Mouse (Mus musculus): ENCODE measurements at regions not wholly inside any gene's neighbourhood (a gene's known extent, or its start where the extent isn't known, plus 50 kb on each side); places are given as distances from the start of the nearest gene placed in this dataset.

GRCm38 (mm10) chr13:102411840-102412239 lies 281.5 kb upstream of the Cd180 start:
- WGBS = 94% methylated on average over 4 of the region's 4 CpGs
- no peak overlapping the region for H3K4me2 ChIP-seq (replicated peaks; ENCODE audit: low read depth, low read length)
- no peak overlapping the region for H3K4me3 ChIP-seq (ENCODE audit: low read depth, low read length)
- DNase-seq (ENCODE audit: low spot score) (no peak), ATAC-seq (ENCODE audit: low FRiP score) (no peak)
- no peaks in the 10 kb centered on the region for H3K27me3 ChIP-seq (ENCODE audit: control insufficient read depth, insufficient read depth, low read length)
- H3K27ac ChIP-seq (ENCODE audit: low read depth, low read length) = no peak overlapping the region
- no peak overlapping the region for H3K9ac ChIP-seq (ENCODE audit: low read depth, low read length)
- H3K36me3 ChIP-seq (ENCODE audit: control insufficient read depth, insufficient read depth, low read length) = no peaks in the 10 kb centered on the region
- H3K4me1 ChIP-seq (replicated peaks; ENCODE audit: control insufficient read depth, insufficient read depth, low read length) = no peaks in the 10 kb centered on the region
- H3K9me3 ChIP-seq (ENCODE audit: control insufficient read depth, low read length) = no peaks in the 10 kb centered on the region

GRCm38 (mm10) chr13:102434372-102434954 lies 258.9 kb upstream of the Cd180 start:
- no peak for DNase-seq (ENCODE audit: low spot score)

GRCm38 (mm10) chr13:102442676-102443075 lies 250.7 kb upstream of the Cd180 start:
- Histone ChIP-seq H3K4me1 (replicated peaks; ENCODE audit: control insufficient read depth, insufficient read depth, low read length) (no peaks in the 10 kb centered on the region), H3K4me2 (replicated peaks; ENCODE audit: low read depth, low read length) (no peak overlapping the region), H3K27me3 (ENCODE audit: control insufficient read depth, insufficient read depth, low read length) (no peaks in the 10 kb centered on the region), H3K27ac (ENCODE audit: low read depth, low read length) (no peak overlapping the region), H3K9me3 (ENCODE audit: control insufficient read depth, low read length) (no peaks in the 10 kb centered on the region), H3K36me3 (ENCODE audit: control insufficient read depth, insufficient read depth, low read length) (no peaks in the 10 kb centered on the region), H3K4me3 (ENCODE audit: low read depth, low read length) (no peak overlapping the region), H3K9ac (ENCODE audit: low read depth, low read length) (no peak overlapping the region)
- no peak for ATAC-seq (ENCODE audit: low FRiP score)
- DNase-seq (ENCODE audit: low spot score) = no peak
- 79% methylated on average over 2 of the region's 2 CpGs for WGBS

More at GRCm38 (mm10) chr13:102434372-102434954, 258.9 kb upstream of the Cd180 start:
- no peak for ATAC-seq (ENCODE audit: low FRiP score)
- no peak overlapping the region for H3K4me2 ChIP-seq (replicated peaks; ENCODE audit: low read depth, low read length)
- no peaks in the 10 kb centered on the region for H3K9me3 ChIP-seq (ENCODE audit: control insufficient read depth, low read length)
- H3K4me3 ChIP-seq (ENCODE audit: low read depth, low read length) = no peak overlapping the region
- no peaks in the 10 kb centered on the region for H3K36me3 ChIP-seq (ENCODE audit: control insufficient read depth, insufficient read depth, low read length)
- H3K4me1 ChIP-seq (replicated peaks; ENCODE audit: control insufficient read depth, insufficient read depth, low read length) = no peaks in the 10 kb centered on the region
- WGBS = 80% methylated on average over 3 of the region's 3 CpGs
- H3K27me3 ChIP-seq (ENCODE audit: control insufficient read depth, insufficient read depth, low read length) = no peaks in the 10 kb centered on the region
- H3K9ac ChIP-seq (ENCODE audit: low read depth, low read length) = no peak overlapping the region
- no peak overlapping the region for H3K27ac ChIP-seq (ENCODE audit: low read depth, low read length)

DNA sequence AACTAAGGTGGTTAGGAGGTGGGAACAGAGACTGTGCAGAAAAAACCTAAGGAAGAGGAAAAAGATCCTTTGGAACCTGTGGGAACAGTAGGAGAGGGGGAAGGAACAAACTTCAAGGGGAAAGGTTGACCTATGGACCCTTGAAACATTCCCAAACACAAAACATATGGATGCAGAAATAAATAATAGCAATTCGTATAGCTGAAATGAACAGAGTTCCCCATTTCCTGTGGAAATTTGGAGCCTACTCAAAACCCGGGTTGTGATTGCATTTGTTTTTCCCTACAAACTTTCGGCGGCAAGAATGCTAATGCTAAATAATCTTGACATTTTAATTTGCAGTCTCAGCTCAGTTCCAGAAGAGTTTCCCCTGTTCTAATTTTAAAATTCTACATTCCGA lies 246.0 kb upstream of the Cd180 start:
- H3K36me3 ChIP-seq (ENCODE audit: control insufficient read depth, insufficient read depth, low read length) = no peaks in the 10 kb centered on the region
- H3K4me3 ChIP-seq (ENCODE audit: low read depth, low read length) = no peak overlapping the region
- WGBS = 85% methylated on average over 5 of the region's 5 CpGs
- H3K4me2 ChIP-seq (replicated peaks; ENCODE audit: low read depth, low read length) = no peak overlapping the region
- ATAC-seq (ENCODE audit: low FRiP score) = no peak
- H3K27ac ChIP-seq (ENCODE audit: low read depth, low read length) = no peak overlapping the region
- DNase-seq (ENCODE audit: low spot score) = no peak
- no peaks in the 10 kb centered on the region for H3K27me3 ChIP-seq (ENCODE audit: control insufficient read depth, insufficient read depth, low read length)
- H3K9me3 ChIP-seq (ENCODE audit: control insufficient read depth, low read length) = no peaks in the 10 kb centered on the region
- no peak overlapping the region for H3K9ac ChIP-seq (ENCODE audit: low read depth, low read length)
- 0 out of 2 replicates have a peak, but pooled peaks cover 3% of the 10 kb centered on the region for H3K4me1 ChIP-seq (replicated peaks; ENCODE audit: control insufficient read depth, insufficient read depth, low read length)

GRCm38 (mm10) chr13:102449416-102450121 lies 243.8 kb upstream of the Cd180 start:
- DNase-seq (ENCODE audit: low spot score) = peak; percentile 12
- 18% methylated on average over 8 of the region's 8 CpGs for WGBS

GRCm38 (mm10) chr13:102451176-102451575 lies 242.2 kb upstream of the Cd180 start:
- ATAC-seq (ENCODE audit: low FRiP score) = no peak

More at GRCm38 (mm10) chr13:102449416-102450121, 243.8 kb upstream of the Cd180 start:
- H3K9ac ChIP-seq (ENCODE audit: low read depth, low read length) = no peak overlapping the region
- H3K27me3 ChIP-seq (ENCODE audit: control insufficient read depth, insufficient read depth, low read length) = no peaks in the 10 kb centered on the region
- H3K4me1 ChIP-seq (replicated peaks; ENCODE audit: control insufficient read depth, insufficient read depth, low read length) = 0 out of 2 replicates have a peak, but pooled peaks cover 3% of the 10 kb centered on the region
- H3K27ac ChIP-seq (ENCODE audit: low read depth, low read length) = no peak overlapping the region
- no peak overlapping the region for H3K4me3 ChIP-seq (ENCODE audit: low read depth, low read length)
- no peak overlapping the region for H3K4me2 ChIP-seq (replicated peaks; ENCODE audit: low read depth, low read length)
- H3K36me3 ChIP-seq (ENCODE audit: control insufficient read depth, insufficient read depth, low read length) = no peaks in the 10 kb centered on the region
- H3K9me3 ChIP-seq (ENCODE audit: control insufficient read depth, low read length) = no peaks in the 10 kb centered on the region
- ATAC-seq (ENCODE audit: low FRiP score) = no peak

GRCm38 (mm10) chr13:102458711-102459110 lies 234.6 kb upstream of the Cd180 start:
- no peaks in the 10 kb centered on the region for H3K27me3 ChIP-seq (ENCODE audit: control insufficient read depth, insufficient read depth, low read length)
- no peak overlapping the region for H3K27ac ChIP-seq (ENCODE audit: low read depth, low read length)
- H3K4me1 ChIP-seq (replicated peaks; ENCODE audit: control insufficient read depth, insufficient read depth, low read length) = no peaks in the 10 kb centered on the region
- no peak overlapping the region for H3K4me3 ChIP-seq (ENCODE audit: low read depth, low read length)
- no peaks in the 10 kb centered on the region for H3K9me3 ChIP-seq (ENCODE audit: control insufficient read depth, low read length)
- no peak overlapping the region for H3K4me2 ChIP-seq (replicated peaks; ENCODE audit: low read depth, low read length)
- 54% methylated on average over 2 of the region's 2 CpGs for WGBS
- H3K9ac ChIP-seq (ENCODE audit: low read depth, low read length) = no peak overlapping the region
- ATAC-seq (ENCODE audit: low FRiP score) = no peak
- H3K36me3 ChIP-seq (ENCODE audit: control insufficient read depth, insufficient read depth, low read length) = no peaks in the 10 kb centered on the region
- no peak for DNase-seq (ENCODE audit: low spot score)

More at GRCm38 (mm10) chr13:102451176-102451575, 242.2 kb upstream of the Cd180 start:
- DNase-seq (ENCODE audit: low spot score) = no peak
- Histone ChIP-seq H3K4me2 (replicated peaks; ENCODE audit: low read depth, low read length) (no peak overlapping the region), H3K27ac (ENCODE audit: low read depth, low read length) (no peak overlapping the region), H3K27me3 (ENCODE audit: control insufficient read depth, insufficient read depth, low read length) (no peaks in the 10 kb centered on the region), H3K9ac (ENCODE audit: low read depth, low read length) (no peak overlapping the region), H3K4me3 (ENCODE audit: low read depth, low read length) (no peak overlapping the region), H3K4me1 (replicated peaks; ENCODE audit: control insufficient read depth, insufficient read depth, low read length) (0 out of 2 replicates have a peak, but pooled peaks cover 3% of the 10 kb centered on the region), H3K36me3 (ENCODE audit: control insufficient read depth, insufficient read depth, low read length) (no peaks in the 10 kb centered on the region), H3K9me3 (ENCODE audit: control insufficient read depth, low read length) (no peaks in the 10 kb centered on the region)
- WGBS = 75% methylated on average over 7 of the region's 7 CpGs

- Histone ChIP-seq H3K9ac (ENCODE audit: low read depth, low read length) (no peak overlapping the region), H3K9me3 (ENCODE audit: control insufficient read depth, low read length) (no peaks in the 10 kb centered on the region), H3K4me2 (replicated peaks; ENCODE audit: low read depth, low read length) (no peak overlapping the region), H3K27ac (ENCODE audit: low read depth, low read length) (no peak overlapping the region), H3K4me3 (ENCODE audit: low read depth, low read length) (no peak overlapping the region), H3K4me1 (replicated peaks; ENCODE audit: control insufficient read depth, insufficient read depth, low read length) (no peaks in the 10 kb centered on the region), H3K27me3 (ENCODE audit: control insufficient read depth, insufficient read depth, low read length) (no peaks in the 10 kb centered on the region), H3K36me3 (ENCODE audit: control insufficient read depth, insufficient read depth, low read length) (no peaks in the 10 kb centered on the region)
- 90% methylated on average over 2 of the region's 2 CpGs for WGBS
- no peak for ATAC-seq (ENCODE audit: low FRiP score)
- DNase-seq (ENCODE audit: low spot score) = no peak
Observed at GRCm38 (mm10) chr13:102463993-102464392, 229.4 kb upstream of the Cd180 start.

GRCm38 (mm10) chr13:102481906-102482305 lies 211.5 kb upstream of the Cd180 start:
- Histone ChIP-seq H3K9me3 (ENCODE audit: control insufficient read depth, low read length) (no peaks in the 10 kb centered on the region), H3K9ac (ENCODE audit: low read depth, low read length) (no peak overlapping the region), H3K27ac (ENCODE audit: low read depth, low read length) (no peak overlapping the region), H3K4me1 (replicated peaks; ENCODE audit: control insufficient read depth, insufficient read depth, low read length) (no peaks in the 10 kb centered on the region), H3K36me3 (ENCODE audit: control insufficient read depth, insufficient read depth, low read length) (no peaks in the 10 kb centered on the region), H3K4me3 (ENCODE audit: low read depth, low read length) (no peak overlapping the region), H3K27me3 (ENCODE audit: control insufficient read depth, insufficient read depth, low read length) (no peaks in the 10 kb centered on the region), H3K4me2 (replicated peaks; ENCODE audit: low read depth, low read length) (no peak overlapping the region)
- ATAC-seq (ENCODE audit: low FRiP score) = no peak
- WGBS = 90% methylated on average over 3 of the region's 3 CpGs
- DNase-seq (ENCODE audit: low spot score) = no peak

All from hindbrain, embryonic 11.5 days (tissue).